Mouse (Mus musculus) heart, embryonic 10.5 days (tissue): ENCODE results near the gene Slc6a9. TPM values are rescaled to one million over a fixed set of nuclear protein-coding genes. Genes with fewer than 3 reads are reported as not detected.

Source experiments
- DNase-seq: peaks from one replicate; pipeline ENCODE4 v3.0.0-alpha.2; 2017; ENCODE audit warnings: low spot score
- H3K27ac ChIP-seq: fragments of 300-500 bp; sonication (generic); 2 replicates; pipeline ENCODE4 v1.5.1; 2016; ENCODE audit warnings: mild to moderate bottlenecking
- H3K27me3 ChIP-seq: fragments of 300-500 bp; sonication (generic); 2 replicates; pipeline ENCODE4 v1.6.1; 2016; ENCODE audit warnings: mild to moderate bottlenecking; ENCODE audit not compliant: poor library complexity, insufficient read depth, severe bottlenecking
- H3K36me3 ChIP-seq: fragments of 300-500 bp; sonication (generic); 2 replicates; pipeline ENCODE4 v1.6.1; 2016; ENCODE audit warnings: mild to moderate bottlenecking, moderate library complexity
- H3K4me1 ChIP-seq: fragments of 300-500 bp; sonication (generic); 2 replicates; pipeline ENCODE4 v1.6.1; 2016; ENCODE audit warnings: mild to moderate bottlenecking
- H3K4me3 ChIP-seq: fragments of 300-500 bp; sonication (generic); 2 replicates; pipeline ENCODE4 v1.5.1; 2016; ENCODE audit warnings: mild to moderate bottlenecking, moderate library complexity
- H3K9me3 ChIP-seq: fragments of 300-500 bp; sonication (generic); 2 replicates; pipeline ENCODE4 v1.6.1; 2016; ENCODE audit warnings: mild to moderate bottlenecking, moderate library complexity
- WGBS: fragments of 180-500 bp; shearing (Covaris S2); methylation state at CpG from one replicate; pipeline ENCODE4 v1.1.7; 2016; 5-methylcytosine and 5-hydroxymethylcytosine counted together
- polyA plus RNA-seq: library from polyadenylated mRNA; unstranded; fragments of >200 nt; fragmentation: Nextera tagmentation; extraction: Ambion mirVana; gene quantifications from 2 replicates; pipeline ENCODE4 v1.2.1, GENCODE M21; 2016

The Slc6a9 gene
- polyA plus RNA-seq, 1 experiment from 2014 or later = 12.8 TPM

GRCm38 (mm10) chr4:117886644-117887043 is 52.3 kb downstream of the Slc6a9 start:
- peak overlapping the region; percentile 92 for H3K27ac ChIP-seq
- peak overlapping the region; percentile 98 for H3K4me3 ChIP-seq
- DNase-seq = no peak
- WGBS = 2% methylated on average over 24 of the region's 24 CpGs
- peaks cover 39% of the 10 kb centered on the region for H3K36me3 ChIP-seq
- no peaks in the 10 kb centered on the region for H3K9me3 ChIP-seq
- peaks cover 48% of the 10 kb centered on the region for H3K4me1 ChIP-seq
- H3K27me3 ChIP-seq = no peaks in the 10 kb centered on the region

- WGBS = 0% methylated on average over 37 of the region's 37 CpGs
- no peaks in the 10 kb centered on the region for H3K9me3 ChIP-seq
- H3K4me1 ChIP-seq = peaks cover 48% of the 10 kb centered on the region
- peak within 1 kb of the TSS; percentile 98 for H3K4me3 ChIP-seq
- H3K36me3 ChIP-seq = peaks cover 39% of the 10 kb centered on the region
- peak; percentile 96 for DNase-seq
- H3K27me3 ChIP-seq = no peaks in the 10 kb centered on the region
- peak within 1 kb of the TSS; percentile 92 for H3K27ac ChIP-seq
Measured at GRCm38 (mm10) chr4:117887133-117887532, 52.8 kb downstream of the Slc6a9 start, which contains the start of gene Atp6v0b. Gene Atp6v0b (minus strand): TSS chr4:117887333.

- peak overlapping the region; percentile 98 for H3K4me3 ChIP-seq
- H3K27me3 ChIP-seq = no peaks in the 10 kb centered on the region
- peaks cover 39% of the 10 kb centered on the region for H3K36me3 ChIP-seq
- no peak overlapping the region for H3K27ac ChIP-seq
- 60% methylated on average over 2 of the region's 2 CpGs for WGBS
- H3K4me1 ChIP-seq = peaks cover 43% of the 10 kb centered on the region
- DNase-seq = no peak
- no peaks in the 10 kb centered on the region for H3K9me3 ChIP-seq
Measured at GRCm38 (mm10) chr4:117887920-117888319, 53.6 kb downstream of the Slc6a9 start.

- Histone ChIP-seq H3K9me3 (no peaks in the 10 kb centered on the region), H3K4me3 (no peak overlapping the region), H3K4me1 (peaks cover 30% of the 10 kb centered on the region), H3K36me3 (peaks cover 42% of the 10 kb centered on the region), H3K27ac (no peak overlapping the region), H3K27me3 (no peaks in the 10 kb centered on the region)
- WGBS = 90% methylated on average over 15 of the region's 15 CpGs
- no peak for DNase-seq
Measured at GRCm38 (mm10) chr4:117889471-117889870, 55.2 kb downstream of the Slc6a9 start.

DNA sequence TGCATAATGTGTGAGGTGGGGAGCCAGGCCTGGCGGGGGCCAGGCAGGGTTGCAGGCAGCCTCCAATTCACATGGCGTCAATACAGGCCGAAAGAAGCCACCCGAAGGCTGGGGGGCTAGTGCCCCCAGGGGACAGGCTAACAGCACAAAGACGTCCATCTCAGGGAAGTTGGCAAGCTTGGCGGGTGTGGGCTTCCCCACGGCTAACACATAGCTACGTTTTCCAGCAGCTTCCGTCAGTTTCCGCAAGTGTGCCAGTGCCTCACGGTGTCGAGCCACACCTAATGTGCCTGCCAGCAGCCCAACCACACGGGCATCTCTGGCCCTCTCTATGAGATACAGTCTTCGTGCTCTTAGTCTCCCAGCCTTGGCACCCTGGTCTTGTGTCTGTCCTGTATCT is 55.7 kb downstream of the Slc6a9 start:
- H3K27ac ChIP-seq = no peak overlapping the region
- WGBS = 90% methylated on average over 14 of the region's 14 CpGs
- DNase-seq = no peak
- H3K4me3 ChIP-seq = no peak overlapping the region
- H3K4me1 ChIP-seq = peaks cover 30% of the 10 kb centered on the region
- H3K36me3 ChIP-seq = peaks cover 42% of the 10 kb centered on the region
- H3K27me3 ChIP-seq = no peaks in the 10 kb centered on the region
- no peaks in the 10 kb centered on the region for H3K9me3 ChIP-seq

DNA sequence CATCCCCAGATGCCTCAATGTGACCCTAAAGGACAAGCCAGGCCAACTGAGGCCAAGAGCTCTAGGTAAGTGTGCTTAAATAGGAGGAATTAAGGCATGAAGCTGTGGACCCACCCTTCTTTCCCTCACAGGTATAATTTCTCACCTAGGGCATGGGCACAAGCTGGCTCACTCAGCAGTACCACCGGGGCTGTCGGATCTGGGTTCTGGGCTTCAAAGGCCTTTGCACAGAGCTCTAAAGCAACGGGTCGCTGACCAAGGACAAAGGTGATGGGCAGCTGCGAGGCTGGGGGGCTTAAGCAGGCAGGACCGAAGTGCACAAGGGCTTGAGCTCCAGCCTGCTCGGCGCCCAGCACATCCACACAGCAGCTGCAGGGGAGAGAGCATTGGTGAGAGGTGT is 56.4 kb downstream of the Slc6a9 start:
- Histone ChIP-seq H3K9me3 (no peaks in the 10 kb centered on the region), H3K27ac (no peak overlapping the region), H3K27me3 (no peaks in the 10 kb centered on the region), H3K36me3 (peaks cover 42% of the 10 kb centered on the region), H3K4me1 (peaks cover 29% of the 10 kb centered on the region), H3K4me3 (peak overlapping the region; percentile 71)
- 84% methylated on average over 8 of the region's 8 CpGs for WGBS
- no peak for DNase-seq

- Histone ChIP-seq H3K4me1 (peaks cover 19% of the 10 kb centered on the region), H3K4me3 (peak within 1 kb of the TSS; percentile 71), H3K27ac (peak within 1 kb of the TSS; percentile 19; the same call in 1 of the 2 replicates), H3K27me3 (no peaks in the 10 kb centered on the region), H3K9me3 (no peaks in the 10 kb centered on the region), H3K36me3 (peaks cover 48% of the 10 kb centered on the region)
- DNase-seq = peak; percentile 96
- under 1% methylated on average over 21 of the region's 21 CpGs for WGBS
Measured at GRCm38 (mm10) chr4:117891738-117892161, 57.4 kb downstream of the Slc6a9 start, which contains the start of gene Dph2. Gene Dph2 (minus strand): TSS chr4:117892032.

GRCm38 (mm10) chr4:117893376-117893775 is 59.1 kb downstream of the Slc6a9 start:
- peaks cover 63% of the 10 kb centered on the region for H3K36me3 ChIP-seq
- no peak for DNase-seq
- WGBS = 20% methylated on average over 9 of the region's 9 CpGs

GRCm38 (mm10) chr4:117894601-117895000 is 60.3 kb downstream of the Slc6a9 start:
- Histone ChIP-seq H3K9me3 (no peaks in the 10 kb centered on the region), H3K4me1 (peaks cover 15% of the 10 kb centered on the region), H3K36me3 (peaks cover 67% of the 10 kb centered on the region), H3K27ac (no peak overlapping the region), H3K27me3 (no peaks in the 10 kb centered on the region), H3K4me3 (no peak overlapping the region)
- no peak for DNase-seq
- 81% methylated on average over 8 of the region's 8 CpGs for WGBS

More at GRCm38 (mm10) chr4:117893376-117893775, 59.1 kb downstream of the Slc6a9 start:
- H3K4me3 ChIP-seq = no peak overlapping the region
- H3K4me1 ChIP-seq = peaks cover 15% of the 10 kb centered on the region
- H3K9me3 ChIP-seq = no peaks in the 10 kb centered on the region
- H3K27ac ChIP-seq = no peak overlapping the region
- H3K27me3 ChIP-seq = no peaks in the 10 kb centered on the region

GRCm38 (mm10) chr4:117895339-117895738 is 61.0 kb downstream of the Slc6a9 start:
- no peak overlapping the region for H3K27ac ChIP-seq
- WGBS = 83% methylated on average over 7 of the region's 7 CpGs
- DNase-seq = no peak
- no peak overlapping the region for H3K4me3 ChIP-seq
- peaks cover 67% of the 10 kb centered on the region for H3K36me3 ChIP-seq
- no peaks in the 10 kb centered on the region for H3K9me3 ChIP-seq
- peaks cover 15% of the 10 kb centered on the region for H3K4me1 ChIP-seq
- H3K27me3 ChIP-seq = no peaks in the 10 kb centered on the region

- Histone ChIP-seq H3K27ac (no peak overlapping the region), H3K4me3 (no peak overlapping the region), H3K4me1 (peaks cover 8% of the 10 kb centered on the region), H3K36me3 (peaks cover 72% of the 10 kb centered on the region), H3K27me3 (no peaks in the 10 kb centered on the region), H3K9me3 (no peaks in the 10 kb centered on the region)
- WGBS = 91% methylated on average over 6 of the region's 6 CpGs
- no peak for DNase-seq
Measured at GRCm38 (mm10) chr4:117896031-117896430, 61.7 kb downstream of the Slc6a9 start.

GRCm38 (mm10) chr4:117898111-117898510 is 63.8 kb downstream of the Slc6a9 start:
- 73% methylated on average over 3 of the region's 3 CpGs for WGBS
- no peaks in the 10 kb centered on the region for H3K27me3 ChIP-seq
- no peak overlapping the region for H3K27ac ChIP-seq
- H3K9me3 ChIP-seq = no peaks in the 10 kb centered on the region
- H3K4me3 ChIP-seq = no peak overlapping the region
- peaks cover 93% of the 10 kb centered on the region for H3K36me3 ChIP-seq
- DNase-seq = no peak
- no peaks in the 10 kb centered on the region for H3K4me1 ChIP-seq

DNA sequence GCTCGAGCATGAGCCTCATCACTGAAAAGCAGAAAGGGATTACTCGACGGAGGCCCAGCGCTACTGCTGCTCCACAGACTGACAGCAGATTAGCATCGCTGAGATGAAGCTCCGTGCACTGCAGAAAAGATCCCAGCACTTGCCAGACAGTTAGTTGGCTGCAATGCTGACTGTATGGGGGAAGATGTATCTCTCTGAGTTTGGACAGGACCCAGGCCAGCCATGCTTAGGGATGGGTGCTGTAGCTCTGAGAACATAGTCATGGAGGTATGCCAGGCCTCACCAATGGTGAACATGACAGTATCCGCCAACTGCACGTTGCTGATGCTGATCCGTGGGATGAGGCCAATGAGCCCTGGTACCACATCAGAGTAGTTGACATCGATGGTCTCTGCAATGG is 69.8 kb downstream of the Slc6a9 start:
- H3K27me3 ChIP-seq = no peaks in the 10 kb centered on the region
- H3K4me1 ChIP-seq = peaks cover 5% of the 10 kb centered on the region
- H3K36me3 ChIP-seq = peaks cover 90% of the 10 kb centered on the region
- no peak for DNase-seq
- WGBS = 90% methylated on average over 10 of the region's 10 CpGs
- no peaks in the 10 kb centered on the region for H3K9me3 ChIP-seq
- H3K4me3 ChIP-seq = no peak overlapping the region
- no peak overlapping the region for H3K27ac ChIP-seq

DNA sequence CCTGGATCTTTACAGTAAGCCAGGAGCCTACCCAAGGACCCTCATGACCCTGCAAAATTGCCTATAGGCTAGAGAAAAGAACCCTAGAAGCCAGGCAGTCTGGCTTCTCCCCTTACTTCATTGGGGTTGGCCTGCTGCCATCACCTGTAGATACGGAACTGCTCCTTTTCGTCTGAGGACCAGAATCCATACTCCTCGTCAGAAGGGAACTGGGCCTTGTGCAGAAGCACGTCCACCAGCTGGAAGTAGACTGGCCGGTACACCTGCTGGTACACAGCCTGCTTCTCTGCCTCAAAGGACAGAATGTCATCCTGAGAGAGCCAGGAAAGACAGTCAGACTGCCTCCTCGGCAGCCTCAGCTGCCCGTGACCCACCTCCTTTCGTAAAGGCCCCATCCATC is 70.5 kb downstream of the Slc6a9 start:
- 91% methylated on average over 8 of the region's 8 CpGs for WGBS
- no peak overlapping the region for H3K27ac ChIP-seq
- peaks cover 9% of the 10 kb centered on the region for H3K4me1 ChIP-seq
- no peak for DNase-seq
- H3K9me3 ChIP-seq = no peaks in the 10 kb centered on the region
- no peak overlapping the region for H3K4me3 ChIP-seq
- H3K36me3 ChIP-seq = peaks cover 86% of the 10 kb centered on the region
- H3K27me3 ChIP-seq = no peaks in the 10 kb centered on the region
